Mouse (Mus musculus): Measurements from ENCODE around the gene Npcd. TPM values are rescaled to one million over a fixed set of nuclear protein-coding genes. Genes with fewer than 3 reads are reported as not detected.

The Npcd gene
- polyA plus RNA-seq, 1 experiment from 2014 or later = not detected

- Histone ChIP-seq H3K4me1 (ENCODE audit: control insufficient read depth in 2 of 2, insufficient read depth in 2 of 2, low read length in 2 of 2) (peaks cover 0 to 7% of the 10 kb centered on the region in 2 experiments; a peak in 1 of 4 replicates), H3K4me2 (ENCODE audit: low read length) (no peak overlapping the region), H3K4me3 (ENCODE audit: control insufficient read depth in 1 of 2, insufficient read depth in 1 of 2, low read depth in 1 of 2, low read length in 2 of 2) (no peak overlapping the region), H3K36me3 (ENCODE audit: control insufficient read depth, insufficient read depth, low read length) (no peaks in the 10 kb centered on the region), H3K9me3 (ENCODE audit: control insufficient read depth, low read length) (no peaks in the 10 kb centered on the region), H3K9ac (ENCODE audit: low read length) (no peak overlapping the region), H3K27ac (replicated peaks in 1 of 2; ENCODE audit: control insufficient read depth in 1 of 2, insufficient read depth in 1 of 2, low read depth in 2 of 2, low read length in 2 of 2) (no peak overlapping the region), H3K27me3 (ENCODE audit: control insufficient read depth, insufficient read depth, low read length) (peaks cover 55% of the 10 kb centered on the region)
- WGBS = 33% methylated on average over 5 of the region's 5 CpGs
- ATAC-seq (ENCODE audit: insufficient number of reproducible peaks, insufficient read depth, low FRiP score, low read depth) = no peak
Measured at GRCm38 (mm10) chr15:79808114-79808513, 25.9 kb downstream of the Npcd start.

- no peak for ATAC-seq (ENCODE audit: insufficient number of reproducible peaks, insufficient read depth, low FRiP score, low read depth)
- Histone ChIP-seq H3K4me1 (ENCODE audit: control insufficient read depth in 2 of 2, insufficient read depth in 2 of 2, low read length in 2 of 2) (peaks cover 0 to 7% of the 10 kb centered on the region in 2 experiments; a peak in 1 of 4 replicates), H3K4me3 (ENCODE audit: control insufficient read depth in 1 of 2, insufficient read depth in 1 of 2, low read depth in 1 of 2, low read length in 2 of 2) (no peak overlapping the region), H3K9ac (ENCODE audit: low read length) (no peak overlapping the region), H3K4me2 (ENCODE audit: low read length) (no peak overlapping the region), H3K9me3 (ENCODE audit: control insufficient read depth, low read length) (no peaks in the 10 kb centered on the region), H3K27me3 (ENCODE audit: control insufficient read depth, insufficient read depth, low read length) (peaks cover 66% of the 10 kb centered on the region), H3K36me3 (ENCODE audit: control insufficient read depth, insufficient read depth, low read length) (no peaks in the 10 kb centered on the region), H3K27ac (replicated peaks in 1 of 2; ENCODE audit: control insufficient read depth in 1 of 2, insufficient read depth in 1 of 2, low read depth in 2 of 2, low read length in 2 of 2) (no peak overlapping the region)
- 29% methylated on average over 1 of the region's 1 CpGs for whole genome bisulfite sequencing
Measured at GRCm38 (mm10) chr15:79807050-79807449, 27.0 kb downstream of the Npcd start.

GRCm38 (mm10) chr15:79805246-79805645 lies 28.8 kb downstream of the Npcd start:
- no peak overlapping the region for H3K4me3 ChIP-seq (ENCODE audit: control insufficient read depth in 1 of 2, insufficient read depth in 1 of 2, low read depth in 1 of 2, low read length in 2 of 2)
- 30% methylated on average over 8 of the region's 8 CpGs for WGBS
- no peaks in the 10 kb centered on the region for H3K9me3 ChIP-seq (ENCODE audit: control insufficient read depth, low read length)
- no peaks in the 10 kb centered on the region for H3K36me3 ChIP-seq (ENCODE audit: control insufficient read depth, insufficient read depth, low read length)
- peak overlapping the region; percentile 78; the same call in 1 of the 2 replicates for H3K4me2 ChIP-seq (ENCODE audit: low read length)
- H3K9ac ChIP-seq (ENCODE audit: low read length) = no peak overlapping the region
- H3K4me1 ChIP-seq (ENCODE audit: control insufficient read depth in 2 of 2, insufficient read depth in 2 of 2, low read length in 2 of 2) = peaks cover 0 to 7% of the 10 kb centered on the region in 2 experiments; a peak in 1 of 4 replicates
- peaks cover 81% of the 10 kb centered on the region for H3K27me3 ChIP-seq (ENCODE audit: control insufficient read depth, insufficient read depth, low read length)
- ATAC-seq (ENCODE audit: insufficient number of reproducible peaks, insufficient read depth, low FRiP score, low read depth) = no peak
- H3K27ac ChIP-seq (replicated peaks in 1 of 2; ENCODE audit: control insufficient read depth in 1 of 2, insufficient read depth in 1 of 2, low read depth in 2 of 2, low read length in 2 of 2) = no peak overlapping the region

- H3K9ac ChIP-seq (ENCODE audit: low read length) = peak within 1 kb of the TSS; percentile 70
- H3K27ac ChIP-seq (replicated peaks in 1 of 2; ENCODE audit: control insufficient read depth in 1 of 2, insufficient read depth in 1 of 2, low read depth in 2 of 2, low read length in 2 of 2) = no peak within 1 kb of the TSS
- H3K4me3 ChIP-seq (ENCODE audit: control insufficient read depth in 1 of 2, insufficient read depth in 1 of 2, low read depth in 1 of 2, low read length in 2 of 2) = peak within 1 kb of the TSS; percentile 60 to 73
- H3K9me3 ChIP-seq (ENCODE audit: control insufficient read depth, low read length) = no peaks in the 10 kb centered on the region
- ATAC-seq (ENCODE audit: insufficient number of reproducible peaks, insufficient read depth, low FRiP score, low read depth) = no peak; the same call in 1 of the 2 replicates
- no peaks in the 10 kb centered on the region for H3K36me3 ChIP-seq (ENCODE audit: control insufficient read depth, insufficient read depth, low read length)
- H3K4me1 ChIP-seq (ENCODE audit: control insufficient read depth in 2 of 2, insufficient read depth in 2 of 2, low read length in 2 of 2) = peaks cover 0 to 7% of the 10 kb centered on the region in 2 experiments; a peak in 1 of 4 replicates
- peak within 1 kb of the TSS; percentile 78 for H3K4me2 ChIP-seq (ENCODE audit: low read length)
- peaks cover 83% of the 10 kb centered on the region for H3K27me3 ChIP-seq (ENCODE audit: control insufficient read depth, insufficient read depth, low read length)
- WGBS = under 1% methylated on average over 52 of the region's 91 CpGs
Measured at GRCm38 (mm10) chr15:79804352-79805071, 29.5 kb downstream of the Npcd start, which contains the start of gene Nptxr. TSS of gene Nptxr (minus strand) at chr15:79804766.

- peak overlapping the region; percentile 60 to 73 for H3K4me3 ChIP-seq (ENCODE audit: control insufficient read depth in 1 of 2, insufficient read depth in 1 of 2, low read depth in 1 of 2, low read length in 2 of 2)
- peaks cover 0 to 7% of the 10 kb centered on the region in 2 experiments; a peak in 1 of 4 replicates for H3K4me1 ChIP-seq (ENCODE audit: control insufficient read depth in 2 of 2, insufficient read depth in 2 of 2, low read length in 2 of 2)
- peak overlapping the region; percentile 78 for H3K4me2 ChIP-seq (ENCODE audit: low read length)
- 6% methylated on average over 80 of the region's 81 CpGs for WGBS
- H3K36me3 ChIP-seq (ENCODE audit: control insufficient read depth, insufficient read depth, low read length) = no peaks in the 10 kb centered on the region
- no peak overlapping the region for H3K27ac ChIP-seq (replicated peaks in 1 of 2; ENCODE audit: control insufficient read depth in 1 of 2, insufficient read depth in 1 of 2, low read depth in 2 of 2, low read length in 2 of 2)
- no peak for ATAC-seq (ENCODE audit: insufficient number of reproducible peaks, insufficient read depth, low FRiP score, low read depth)
- H3K9ac ChIP-seq (ENCODE audit: low read length) = peak overlapping the region; percentile 70
- peaks cover 83% of the 10 kb centered on the region for H3K27me3 ChIP-seq (ENCODE audit: control insufficient read depth, insufficient read depth, low read length)
- no peaks in the 10 kb centered on the region for H3K9me3 ChIP-seq (ENCODE audit: control insufficient read depth, low read length)
Measured at GRCm38 (mm10) chr15:79803533-79804351, 30.3 kb downstream of the Npcd start.

GRCm38 (mm10) chr15:79802304-79802703 lies 31.7 kb downstream of the Npcd start:
- ATAC-seq (ENCODE audit: insufficient number of reproducible peaks, insufficient read depth, low FRiP score, low read depth) = no peak
- H3K9me3 ChIP-seq (ENCODE audit: control insufficient read depth, low read length) = no peaks in the 10 kb centered on the region
- H3K27ac ChIP-seq (replicated peaks in 1 of 2; ENCODE audit: control insufficient read depth in 1 of 2, insufficient read depth in 1 of 2, low read depth in 2 of 2, low read length in 2 of 2) = no peak overlapping the region
- no peak overlapping the region for H3K4me2 ChIP-seq (ENCODE audit: low read length)
- H3K9ac ChIP-seq (ENCODE audit: low read length) = no peak overlapping the region
- H3K4me1 ChIP-seq (ENCODE audit: control insufficient read depth in 2 of 2, insufficient read depth in 2 of 2, low read length in 2 of 2) = peaks cover 0 to 7% of the 10 kb centered on the region in 2 experiments; a peak in 1 of 4 replicates
- no peaks in the 10 kb centered on the region for H3K36me3 ChIP-seq (ENCODE audit: control insufficient read depth, insufficient read depth, low read length)
- no peak overlapping the region for H3K4me3 ChIP-seq (ENCODE audit: control insufficient read depth in 1 of 2, insufficient read depth in 1 of 2, low read depth in 1 of 2, low read length in 2 of 2)
- H3K27me3 ChIP-seq (ENCODE audit: control insufficient read depth, insufficient read depth, low read length) = peaks cover 71% of the 10 kb centered on the region
- 59% methylated on average over 4 of the region's 4 CpGs for WGBS

- H3K9ac ChIP-seq (ENCODE audit: low read length) = no peak overlapping the region
- no peak overlapping the region for H3K4me3 ChIP-seq (ENCODE audit: control insufficient read depth in 1 of 2, insufficient read depth in 1 of 2, low read depth in 1 of 2, low read length in 2 of 2)
- no peaks in the 10 kb centered on the region for H3K36me3 ChIP-seq (ENCODE audit: control insufficient read depth, insufficient read depth, low read length)
- peaks cover 64% of the 10 kb centered on the region for H3K27me3 ChIP-seq (ENCODE audit: control insufficient read depth, insufficient read depth, low read length)
- WGBS = 61% methylated on average over 2 of the region's 2 CpGs
- ATAC-seq (ENCODE audit: insufficient number of reproducible peaks, insufficient read depth, low FRiP score, low read depth) = no peak
- H3K9me3 ChIP-seq (ENCODE audit: control insufficient read depth, low read length) = no peaks in the 10 kb centered on the region
- peaks cover 0 to 7% of the 10 kb centered on the region in 2 experiments; a peak in 1 of 4 replicates for H3K4me1 ChIP-seq (ENCODE audit: control insufficient read depth in 2 of 2, insufficient read depth in 2 of 2, low read length in 2 of 2)
- H3K4me2 ChIP-seq (ENCODE audit: low read length) = no peak overlapping the region
- H3K27ac ChIP-seq (replicated peaks in 1 of 2; ENCODE audit: control insufficient read depth in 1 of 2, insufficient read depth in 1 of 2, low read depth in 2 of 2, low read length in 2 of 2) = no peak overlapping the region
Measured at GRCm38 (mm10) chr15:79801646-79802045, 32.4 kb downstream of the Npcd start.

Data from heart, embryonic 14.5 days (tissue).